Mouse (Mus musculus): ENCODE results near the gene Kcnd2.

DNA sequence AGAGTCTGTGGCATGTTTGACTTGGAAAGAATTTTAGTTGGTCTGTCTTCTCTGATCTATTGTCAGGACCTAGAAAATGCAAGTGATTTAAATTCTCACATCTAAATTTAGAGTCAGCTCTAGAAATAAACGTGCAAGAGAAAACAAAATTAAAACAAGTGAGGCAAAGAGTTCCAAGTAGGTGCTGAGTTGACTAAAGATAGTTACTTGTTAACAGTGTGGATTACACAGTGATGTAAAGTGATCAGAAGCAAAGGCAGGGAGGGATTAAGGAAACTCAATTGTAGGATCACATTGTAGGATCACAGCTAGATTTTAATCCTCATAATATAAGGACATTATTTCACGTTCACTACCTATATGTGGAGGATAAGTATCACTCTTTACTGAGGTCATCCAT, 52.6 kb downstream of the Kcnd2 start:
- TF ChIP-seq POLR2A (IDR thresholded peaks at IDR 0.05; ENCODE audit: borderline replicate concordance, control insufficient read depth, low read depth, low read length) (no peak), CTCF (IDR thresholded peaks at IDR 0.05; ENCODE audit: control insufficient read depth, insufficient read depth, low read length) (no peak)

All from bone marrow, adult 2 months (tissue).